Mouse (Mus musculus) kidney, adult 11 months (tissue): Measurements from ENCODE around the gene Tubg1.

Experiments used
- DNase-seq: peaks from one replicate; pipeline ENCODE4 v3.0.0; 2022

Gene Tubg1

GRCm38 (mm10) chr11:101119761-101120544 lies at the start of gene Tubg1, which contains the start of gene Retreg3:
Tubg1 (plus strand) TSS chr11:101119938.
Retreg3 (minus strand) TSS chr11:101119893.
- DNase-seq: peak; percentile 98

DNA sequence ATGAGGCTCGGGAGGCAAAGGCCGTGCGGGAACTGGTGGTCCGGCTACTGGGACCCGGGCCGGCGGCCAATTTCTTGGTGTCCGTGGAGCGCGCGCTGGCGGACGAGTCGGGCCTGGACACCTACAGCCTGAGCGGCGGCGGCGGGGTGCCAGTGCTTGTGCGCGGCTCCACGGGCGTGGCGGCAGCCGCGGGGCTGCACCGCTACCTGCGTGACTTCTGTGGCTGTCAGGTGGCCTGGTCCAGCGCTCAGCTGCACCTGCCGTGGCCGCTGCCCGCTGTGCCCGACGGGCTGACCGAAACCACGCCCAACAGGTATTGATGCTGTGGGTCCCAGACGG lies 49.6 kb upstream of the Tubg1 start:
- DNase-seq: no peak

- no peak for DNase-seq
These were observed 48.8 kb upstream of the Tubg1 start for GRCm38 (mm10) chr11:101070987-101071386.

DNA sequence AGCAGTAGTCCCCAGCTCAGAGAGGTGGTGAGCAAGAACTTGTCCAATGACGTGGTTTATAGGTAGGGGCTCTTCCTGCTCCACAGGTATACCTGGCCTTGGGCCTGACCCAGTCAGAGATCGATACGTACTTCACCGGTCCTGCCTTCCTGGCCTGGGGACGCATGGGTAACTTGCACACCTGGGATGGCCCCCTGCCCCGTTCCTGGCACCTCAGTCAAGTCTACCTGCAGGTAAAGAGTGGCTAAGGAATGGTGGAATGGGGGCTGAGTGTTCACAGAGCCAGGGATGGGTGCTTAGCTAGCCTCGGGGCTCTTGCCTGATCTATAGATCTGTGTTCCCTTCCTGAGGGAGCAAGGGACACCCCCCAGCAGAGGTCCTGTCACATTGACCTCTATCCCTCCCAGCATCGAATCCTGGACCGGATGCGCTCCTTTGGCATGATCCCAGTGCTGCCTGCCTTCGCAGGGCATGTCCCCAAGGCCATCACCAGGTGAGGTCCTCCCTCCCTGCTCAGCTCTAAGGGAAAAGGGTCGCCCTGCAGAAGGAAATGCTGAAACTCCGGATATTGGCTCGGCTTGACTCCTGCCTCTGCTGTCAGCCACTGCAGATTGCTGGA lies 47.8 kb upstream of the Tubg1 start:
- no peak for DNase-seq

GRCm38 (mm10) chr11:101078121-101078520 lies 41.6 kb upstream of the Tubg1 start, which contains the start of gene Hsd17b1:
Hsd17b1 (plus strand) TSS chr11:101078411.
- no peak for DNase-seq

- no peak for DNase-seq
These were observed 40.0 kb upstream of the Tubg1 start for GRCm38 (mm10) chr11:101079746-101080145.

- no peak for DNase-seq
These were observed 39.3 kb upstream of the Tubg1 start for GRCm38 (mm10) chr11:101080421-101080820.

- DNase-seq: no peak
These were observed 38.1 kb upstream of the Tubg1 start for GRCm38 (mm10) chr11:101081659-101082058.

- peak; percentile 85 for DNase-seq
These were observed 37.3 kb upstream of the Tubg1 start, which contains the start of gene Coasy for GRCm38 (mm10) chr11:101082208-101083082. Coasy (plus strand) TSS chr11:101082565.

- peak; percentile 72 for DNase-seq
These were observed 36.5 kb upstream of the Tubg1 start for GRCm38 (mm10) chr11:101083083-101083697.

- no peak for DNase-seq
These were observed 35.5 kb upstream of the Tubg1 start for GRCm38 (mm10) chr11:101084246-101084645.

- no peak for DNase-seq
These were observed 34.9 kb upstream of the Tubg1 start for GRCm38 (mm10) chr11:101084811-101085210.

- DNase-seq: peak; percentile 73
These were observed 34.0 kb upstream of the Tubg1 start for GRCm38 (mm10) chr11:101085617-101086322.

DNA sequence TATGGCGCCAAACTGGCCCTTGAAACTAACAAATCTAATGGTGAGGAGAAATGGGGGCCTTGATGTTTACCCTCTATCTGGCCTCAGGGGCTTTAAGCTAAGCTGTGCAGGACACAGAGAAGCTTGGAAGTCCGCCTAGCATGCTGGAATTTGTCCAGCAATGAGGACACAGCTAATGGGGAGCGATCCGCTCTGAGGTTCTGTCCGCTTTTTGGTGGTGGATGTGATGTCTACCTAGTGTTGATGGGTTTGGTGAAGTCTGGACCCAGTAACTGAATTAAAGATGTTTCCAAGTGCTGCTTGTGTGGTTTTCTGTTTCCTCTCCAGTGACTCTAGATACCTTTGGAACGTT lies 33.4 kb upstream of the Tubg1 start:
- no peak for DNase-seq

DNA sequence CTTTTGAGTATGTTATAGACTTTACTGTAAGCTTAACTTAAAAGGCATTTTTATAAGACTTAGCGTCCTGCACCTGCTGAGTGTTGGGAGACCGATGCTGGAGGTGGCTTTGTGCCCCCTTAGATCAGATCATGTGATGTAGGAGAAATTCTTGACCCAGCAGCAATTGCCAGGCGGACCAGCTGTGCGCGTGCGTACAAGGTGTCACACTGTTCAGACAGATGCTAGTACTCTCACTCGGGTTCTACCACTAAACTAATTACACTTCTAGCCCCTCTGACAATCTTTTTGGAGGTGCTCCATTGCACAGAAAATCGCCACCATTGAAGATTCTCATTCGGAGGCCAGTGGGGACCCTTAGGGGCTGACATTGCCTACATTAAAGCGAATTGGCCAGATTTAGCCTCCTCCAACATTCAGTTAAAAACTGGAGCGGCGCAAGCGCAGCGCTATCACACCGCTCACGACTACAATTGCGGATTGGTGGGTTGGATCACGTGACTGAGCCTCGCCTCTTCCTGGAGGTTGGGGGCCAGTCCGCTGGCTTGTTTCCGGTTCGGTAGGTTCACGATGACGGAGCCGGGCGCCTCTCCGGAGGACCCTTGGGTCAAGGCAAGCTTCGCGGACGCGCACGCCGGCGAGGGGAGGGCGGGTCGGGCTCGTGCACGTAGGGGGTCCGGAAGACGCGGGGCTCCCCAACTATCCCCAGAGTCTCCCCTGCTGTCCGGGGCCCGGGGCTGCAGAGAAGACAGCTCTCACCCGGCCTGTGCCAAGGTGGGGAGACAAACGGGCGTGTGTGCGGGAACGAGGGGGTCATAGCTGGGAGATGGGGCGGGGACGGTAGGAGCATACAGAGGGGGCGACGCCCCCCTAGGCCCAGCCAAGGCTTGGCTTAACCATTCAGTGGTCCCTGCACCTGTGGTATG lies 32.7 kb upstream of the Tubg1 start, which contains the start of gene Mlx:
Gene Mlx, plus strand, starts transcription at position 522 of the 926 bp plus-strand sequence.
- DNase-seq: peak; percentile 92

- DNase-seq: peak; percentile 62
These were observed 32.1 kb upstream of the Tubg1 start for GRCm38 (mm10) chr11:101087682-101088055.

DNA sequence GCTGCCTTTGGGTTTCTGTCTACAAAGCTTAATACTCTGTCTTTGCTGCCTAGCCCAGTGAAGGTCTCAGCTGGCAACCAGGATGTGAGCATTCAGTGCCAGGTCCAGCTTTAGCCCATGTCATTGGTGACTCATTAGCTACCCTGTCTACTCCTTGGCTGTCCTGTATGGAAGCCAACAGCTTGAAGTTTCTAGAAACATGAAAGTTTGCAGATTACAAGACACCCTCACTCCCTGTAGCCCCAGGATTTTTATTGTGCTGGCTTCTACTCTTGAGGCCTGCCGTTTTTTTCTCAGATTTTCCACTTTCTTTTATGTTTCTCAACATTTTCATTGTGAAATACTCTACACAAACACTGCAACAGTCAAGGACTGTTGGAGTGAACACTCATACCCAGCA lies 29.8 kb upstream of the Tubg1 start:
- DNase-seq: no peak

DNA sequence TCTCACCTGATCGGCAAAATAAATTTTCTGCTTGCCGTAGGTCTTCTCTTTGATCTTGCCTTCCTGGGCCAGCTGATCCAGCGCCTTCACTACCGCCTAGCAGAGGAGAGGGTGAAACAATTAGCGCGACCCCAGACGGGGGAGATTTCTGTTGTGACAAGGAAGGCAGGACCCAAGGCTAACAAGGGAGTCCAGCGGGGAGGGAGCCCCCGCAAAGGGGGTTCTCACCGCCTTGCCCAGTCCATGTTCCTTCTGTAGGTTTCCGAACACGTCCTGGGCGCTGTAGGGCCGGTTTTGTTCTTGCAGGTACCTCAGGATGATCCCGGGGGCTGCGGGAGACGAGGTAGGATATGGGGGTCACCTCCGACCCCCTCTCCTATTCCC lies 24.8 kb upstream of the Tubg1 start:
- DNase-seq: no peak

GRCm38 (mm10) chr11:101095314-101096024 lies 24.3 kb upstream of the Tubg1 start, which contains the start of gene Psmc3ip:
Psmc3ip (minus strand) TSS chr11:101095436.
- peak; percentile 96 for DNase-seq

- no peak for DNase-seq
These were observed 21.5 kb upstream of the Tubg1 start for GRCm38 (mm10) chr11:101098231-101098630.
